Mouse (Mus musculus): Measurements from ENCODE around the gene Wrnip1. TPM values are rescaled to one million over a fixed set of nuclear protein-coding genes. Genes with fewer than 3 reads are reported as not detected.

The Wrnip1 gene
- total and polyA plus RNA-seq, 3 experiments, result 38.8 to 50.6 TPM; not detected in 1

GRCm38 (mm10) chr13:32776350-32776749 is 25.5 kb upstream of the Wrnip1 start:
- Histone ChIP-seq H3K9me3 (replicated peaks; ENCODE audit: insufficient read depth, low read length) (no peaks in the 10 kb centered on the region), H3K27ac (ENCODE audit: control insufficient read depth, low read depth, low read length) (no peak overlapping the region), H3K4me1 (ENCODE audit: control insufficient read depth in 1 of 2, insufficient read depth in 2 of 2, low read length in 2 of 2) (no peaks in the 10 kb centered on the region), H3K79me2 (ENCODE audit: control insufficient read depth, insufficient read depth, low read length, poor library complexity) (no peaks in the 10 kb centered on the region), H3K9ac (ENCODE audit: control insufficient read depth, low read depth, low read length, poor library complexity, severe bottlenecking) (no peak overlapping the region), H3K36me3 (ENCODE audit: control insufficient read depth in 1 of 2, insufficient read depth in 2 of 2, low read length in 2 of 2) (no peaks in the 10 kb centered on the region), H3K27me3 (ENCODE audit: control insufficient read depth in 1 of 2, insufficient read depth in 2 of 2, low read length in 2 of 2) (peaks cover 7 to 12% of the 10 kb centered on the region in 2 experiments), H3K4me3 (ENCODE audit: control insufficient read depth in 1 of 2, insufficient read depth in 1 of 2, low read depth in 2 of 2, low read length in 2 of 2) (no peak overlapping the region)
- DNase-seq (ENCODE audit: low read depth, low spot score), result no peak
- TF ChIP-seq POLR2A (IDR thresholded peaks at IDR 0.05; ENCODE audit: control insufficient read depth in 1 of 2, insufficient read depth in 1 of 2, low read depth in 1 of 2, low read length in 2 of 2, poor library complexity in 1 of 2) (no peak), HCFC1 (IDR thresholded peaks at IDR 0.05; ENCODE audit: low read depth, low read length) (no peak), UBTF (IDR thresholded peaks at IDR 0.05; ENCODE audit: borderline replicate concordance, insufficient read depth, low read depth, low read length) (no peak), ETS1 (IDR thresholded peaks at IDR 0.05; ENCODE audit: low read depth, low read length) (no peak), SMC3 (IDR thresholded peaks at IDR 0.05; ENCODE audit: low read depth, low read length) (no peak), TBP (IDR thresholded peaks at IDR 0.05; ENCODE audit: low read depth, low read length) (no peak), MAX (IDR thresholded peaks at IDR 0.05; ENCODE audit: low read length) (no peak), CHD1 (IDR thresholded peaks at IDR 0.05; ENCODE audit: low read depth, low read length) (no peak), ZMIZ1 (IDR thresholded peaks at IDR 0.05; ENCODE audit: low read depth, low read length) (no peak), EP300 (IDR thresholded peaks at IDR 0.05; ENCODE audit: low read depth in 1 of 2, low read length in 2 of 2) (no peak), GABPA (IDR thresholded peaks at IDR 0.05; ENCODE audit: low read depth, low read length) (no peak), CTCF (IDR thresholded peaks at IDR 0.05 in 2 of 3, conservative IDR thresholded peaks at IDR 0.05 in 1 of 3; ENCODE audit: control insufficient read depth in 1 of 3, insufficient read depth in 1 of 3, low read depth in 2 of 3, low read length in 3 of 3, poor library complexity in 1 of 3, severe bottlenecking in 1 of 3) (no peak), MEF2A (IDR thresholded peaks at IDR 0.05; ENCODE audit: extremely low read depth, insufficient replicate concordance, low read depth, low read length, poor library complexity, severe bottlenecking) (no peak)

DNA sequence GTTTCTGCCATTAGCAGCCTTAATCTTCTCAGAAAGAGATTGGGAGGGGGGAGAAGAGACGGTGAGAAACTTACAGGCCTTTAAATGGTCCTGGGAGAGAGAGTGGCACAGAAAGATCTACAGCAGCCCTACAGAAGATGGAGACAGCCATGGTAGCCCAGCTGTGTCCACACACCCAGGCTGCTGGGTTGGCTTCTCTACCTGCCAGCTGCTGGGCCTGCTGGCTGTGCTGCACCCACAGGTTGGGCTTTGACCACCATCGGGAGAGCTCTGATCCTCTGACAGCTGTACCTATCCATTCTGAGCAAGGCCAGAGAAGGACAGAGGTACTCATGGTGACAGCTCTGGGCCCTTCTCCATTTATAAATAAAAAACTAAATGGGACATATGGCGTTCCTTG is 23.0 kb upstream of the Wrnip1 start:
- Histone ChIP-seq H3K79me2 (ENCODE audit: control insufficient read depth, insufficient read depth, low read length, poor library complexity) (no peaks in the 10 kb centered on the region), H3K4me3 (ENCODE audit: control insufficient read depth in 1 of 2, insufficient read depth in 1 of 2, low read depth in 2 of 2, low read length in 2 of 2) (no peak overlapping the region), H3K27ac (ENCODE audit: control insufficient read depth, low read depth, low read length) (no peak overlapping the region), H3K27me3 (ENCODE audit: control insufficient read depth in 1 of 2, insufficient read depth in 2 of 2, low read length in 2 of 2) (peaks cover 7 to 14% of the 10 kb centered on the region in 2 experiments), H3K9me3 (replicated peaks; ENCODE audit: insufficient read depth, low read length) (no peaks in the 10 kb centered on the region), H3K36me3 (ENCODE audit: control insufficient read depth in 1 of 2, insufficient read depth in 2 of 2, low read length in 2 of 2) (no peaks in the 10 kb centered on the region), H3K4me1 (ENCODE audit: control insufficient read depth in 1 of 2, insufficient read depth in 2 of 2, low read length in 2 of 2) (no peaks in the 10 kb centered on the region), H3K9ac (ENCODE audit: control insufficient read depth, low read depth, low read length, poor library complexity, severe bottlenecking) (no peak overlapping the region)
- DNase-seq (ENCODE audit: low read depth, low spot score), result no peak
- TF ChIP-seq ZMIZ1 (IDR thresholded peaks at IDR 0.05; ENCODE audit: low read depth, low read length) (no peak), SMC3 (IDR thresholded peaks at IDR 0.05; ENCODE audit: low read depth, low read length) (no peak), CHD1 (IDR thresholded peaks at IDR 0.05; ENCODE audit: low read depth, low read length) (no peak), TAL1 (IDR thresholded peaks at IDR 0.05; ENCODE audit: low read length) (no peak), MEF2A (IDR thresholded peaks at IDR 0.05; ENCODE audit: extremely low read depth, insufficient replicate concordance, low read depth, low read length, poor library complexity, severe bottlenecking) (no peak), KAT2A (conservative IDR thresholded peaks at IDR 0.05; ENCODE audit: low read depth, low read length) (no peak), MYC (IDR thresholded peaks at IDR 0.05; ENCODE audit: low read depth, low read length) (no peak), USF2 (IDR thresholded peaks at IDR 0.05; ENCODE audit: borderline replicate concordance in 1 of 2, insufficient read depth in 1 of 2, low read depth in 1 of 2, low read length in 2 of 2) (no peak), HCFC1 (IDR thresholded peaks at IDR 0.05; ENCODE audit: low read depth, low read length) (no peak), POLR2AphosphoS2 (IDR thresholded peaks at IDR 0.05; ENCODE audit: low read length) (no peak)
